Mouse (Mus musculus) thymus, adult 2 months (tissue): ENCODE data around the gene Pdcd4.

Experiments used
- CTCF ChIP-seq: fragments of 200-500 bp; IDR thresholded peaks from 2 replicates; pipeline ENCODE4 v1.5.1; 2012; ENCODE audit warnings: mild to moderate bottlenecking, control low read depth, low read length, moderate library complexity, borderline replicate concordance; ENCODE audit not compliant: control insufficient read depth, poor library complexity, insufficient read depth; ENCODE audit errors: extremely low read depth
- POLR2A ChIP-seq: fragments of 200-500 bp; IDR thresholded peaks from 2 replicates; pipeline ENCODE4 v1.6.1; 2012; ENCODE audit warnings: mild to moderate bottlenecking, low read length, control low read depth, moderate library complexity; ENCODE audit not compliant: control insufficient read depth, poor library complexity, insufficient read depth; ENCODE audit errors: extremely low read depth

DNA sequence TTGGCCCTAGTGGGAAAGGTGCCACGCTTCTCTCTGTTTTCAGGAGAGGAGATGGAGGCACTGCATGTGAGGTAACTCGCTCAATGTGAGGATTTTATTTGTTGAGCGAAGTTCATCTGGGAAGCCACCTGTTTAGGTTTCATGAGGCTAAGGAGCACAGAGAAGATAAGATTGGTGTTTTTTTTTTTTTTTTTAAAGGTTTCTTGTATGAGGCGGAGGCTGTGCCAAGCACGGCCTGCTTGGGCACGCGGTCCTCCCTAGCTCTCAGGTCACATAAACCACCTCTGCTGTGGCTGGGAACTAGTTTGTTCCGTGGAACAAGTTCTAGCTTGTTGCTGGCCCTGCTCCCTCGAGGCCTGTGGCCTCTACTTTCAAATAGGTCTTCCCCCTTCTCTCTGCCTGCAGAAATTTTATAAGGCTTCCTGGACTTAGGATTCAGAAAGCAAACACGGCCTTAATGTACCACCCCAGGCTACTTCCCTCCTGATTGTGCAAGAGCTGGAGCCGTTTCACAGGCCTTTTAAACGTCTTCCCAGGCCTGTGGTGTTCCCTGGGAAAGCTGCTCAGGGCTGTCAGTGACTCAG lies 2.6 kb downstream of the Pdcd4 start:
- no peak for TF ChIP-seq CTCF
- no peak for TF ChIP-seq POLR2A
